Mouse (Mus musculus): ENCODE data around the gene Rp2. TPM values are rescaled to one million over a fixed set of nuclear protein-coding genes. Genes with fewer than 3 reads are reported as not detected.

The Rp2 gene
- polyA plus RNA-seq, 1 experiment from 2014 or later = 18.8 TPM

Other genes with a start within 250 kb of the Rp2 start
- gene Slc9a7, start 72.7 kb upstream of the Rp2 start, polyA plus RNA-seq (2015; fragmentation: Nextera tagmentation; extraction: Ambion mirVana) = 1.1 TPM in 2 replicates
- gene Jade3, start 61.2 kb downstream of the Rp2 start, polyA plus RNA-seq (2015; fragmentation: Nextera tagmentation; extraction: Ambion mirVana) = 11.2 and 11.6 TPM in 2 replicates
- 8.3 and 9.7 TPM in 2 replicates for gene Rgn, start 185.3 kb downstream of the Rp2 start, polyA plus RNA-seq (2015; fragmentation: Nextera tagmentation; extraction: Ambion mirVana)

Data from kidney, embryonic 15.5 days (tissue).